Mouse (Mus musculus): Measurements from ENCODE around the gene Lipo3.
"Not testable (repeated sequence)": the region's sequence is repeated elsewhere in the genome, so short reads cannot be mapped to it uniquely, and the experiment has no call there.

Gene Lipo3

DNA sequence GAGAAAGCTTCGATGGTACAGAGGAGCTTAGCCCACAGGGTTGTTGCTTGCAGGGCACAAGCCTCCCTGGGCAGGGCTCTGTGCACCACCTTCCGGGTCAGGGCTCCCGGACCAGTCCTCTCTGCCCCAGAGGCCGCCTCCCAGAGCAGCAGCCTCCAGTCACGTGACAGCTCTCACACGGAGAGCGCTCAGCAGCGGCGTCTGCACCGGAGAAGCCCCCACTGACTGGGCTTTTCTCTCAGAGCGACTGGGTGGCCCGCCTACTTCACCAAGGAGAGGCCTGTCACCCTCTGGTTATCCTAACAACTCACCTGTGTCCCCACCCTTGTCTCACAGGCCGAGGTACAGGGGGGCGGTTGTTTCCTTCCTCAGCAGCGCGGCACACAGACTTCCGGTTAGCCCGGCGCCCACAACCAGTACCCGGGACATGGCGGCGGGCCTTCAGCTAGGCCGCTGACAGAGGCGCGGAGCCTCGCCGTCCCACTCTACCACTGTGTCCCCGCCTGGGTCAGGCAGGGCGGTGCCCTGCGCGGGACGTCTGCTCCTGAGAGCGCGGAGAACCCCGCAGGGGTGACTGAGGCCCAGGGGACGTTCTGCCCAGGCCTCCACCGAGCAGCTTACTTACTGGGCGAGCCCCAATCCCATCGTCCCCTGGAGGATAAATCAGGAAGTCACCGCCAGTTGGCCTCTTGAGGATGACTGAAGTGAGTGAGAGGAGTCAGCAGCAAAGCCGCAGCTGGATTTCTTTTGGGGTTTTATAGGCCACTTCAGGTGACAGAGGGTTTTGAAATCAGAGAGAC is at the start of gene Lipo3:
Gene Lipo3 (minus strand): TSS at position 665 of the 800 bp plus-strand sequence.
- CTCF ChIA-PET, result not testable (repeated sequence)

DNA sequence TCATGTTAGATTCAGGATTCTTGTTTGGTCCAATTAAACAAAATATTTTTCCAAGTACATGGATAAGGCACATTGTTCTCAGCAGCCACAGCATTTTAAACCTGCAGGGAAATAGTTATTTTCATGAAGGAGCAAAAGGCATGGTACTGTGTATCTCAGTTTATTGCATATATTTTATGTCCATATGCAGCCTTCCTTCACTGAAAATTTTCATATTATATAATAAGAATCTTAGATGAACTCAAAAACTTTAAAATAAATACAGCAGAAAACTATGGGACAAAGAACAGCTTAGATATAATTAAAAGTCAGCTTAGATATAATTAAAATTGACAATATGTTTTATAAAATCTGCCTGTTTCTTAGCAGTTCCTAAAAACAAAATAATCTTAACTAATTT is 25.6 kb upstream of the Lipo3 start, which contains the start of gene Lipo1:
Gene Lipo1 (minus strand): TSS at position 101 of the 400 bp plus-strand sequence.
- CTCF ChIA-PET, result not testable (repeated sequence)

DNA sequence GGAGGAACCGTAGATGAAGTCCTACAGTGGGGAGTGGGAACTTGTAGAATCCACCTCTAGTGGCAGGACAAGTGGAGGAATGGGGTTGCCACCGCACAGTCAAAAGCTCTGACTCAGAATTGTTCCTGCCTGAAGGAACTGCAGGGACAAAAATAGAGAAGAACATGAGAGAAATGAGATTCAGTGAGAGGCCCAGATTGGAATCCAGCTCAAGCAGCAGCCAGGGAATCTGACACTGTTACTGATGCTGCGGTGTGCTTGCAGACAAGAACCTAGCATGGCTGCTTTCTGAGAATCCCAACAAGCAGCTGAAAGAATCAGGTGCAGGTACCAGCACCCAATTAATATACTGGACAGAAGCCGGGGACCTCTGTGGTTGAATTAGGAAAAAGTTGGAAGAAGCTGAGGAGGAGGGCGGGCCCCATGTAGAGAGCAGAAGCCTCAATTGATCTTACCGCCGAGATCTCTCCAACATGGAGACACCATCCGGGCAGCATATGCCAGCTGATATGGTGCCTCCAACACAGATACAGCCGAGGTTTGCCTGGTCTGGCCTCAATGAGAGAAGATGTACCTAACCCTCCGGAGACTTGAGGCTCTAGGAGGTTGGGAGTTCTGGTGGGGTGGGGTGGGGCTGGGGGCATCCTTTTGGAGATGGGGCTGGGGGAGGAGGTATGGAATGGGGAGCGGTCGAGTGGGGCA is 25.0 kb upstream of the Lipo3 start:
- CTCF ChIA-PET, result no interaction called here

DNA sequence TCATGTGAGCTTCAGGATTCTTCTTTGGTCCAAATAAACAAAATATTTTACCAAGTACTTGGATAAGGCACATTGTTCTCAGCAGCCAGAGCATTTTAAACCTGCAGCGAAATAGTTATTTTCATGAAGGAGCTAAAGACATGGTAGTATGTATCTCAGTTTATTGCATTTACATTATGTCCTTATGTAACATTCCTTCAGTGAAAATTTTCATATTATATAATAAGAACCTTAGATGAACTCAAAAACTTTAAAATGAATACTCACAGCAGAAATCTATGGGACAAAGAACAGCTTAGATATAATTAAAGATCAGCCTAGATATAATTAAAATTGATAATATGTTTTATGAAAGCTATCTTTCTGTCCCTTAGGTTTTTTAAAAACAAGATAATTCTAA is 10.5 kb downstream of the Lipo3 start, which contains the start of gene Lipo2:
Gene Lipo2 (minus strand): TSS at position 101 of the 400 bp plus-strand sequence.
- CTCF ChIA-PET, result not testable (repeated sequence)

DNA sequence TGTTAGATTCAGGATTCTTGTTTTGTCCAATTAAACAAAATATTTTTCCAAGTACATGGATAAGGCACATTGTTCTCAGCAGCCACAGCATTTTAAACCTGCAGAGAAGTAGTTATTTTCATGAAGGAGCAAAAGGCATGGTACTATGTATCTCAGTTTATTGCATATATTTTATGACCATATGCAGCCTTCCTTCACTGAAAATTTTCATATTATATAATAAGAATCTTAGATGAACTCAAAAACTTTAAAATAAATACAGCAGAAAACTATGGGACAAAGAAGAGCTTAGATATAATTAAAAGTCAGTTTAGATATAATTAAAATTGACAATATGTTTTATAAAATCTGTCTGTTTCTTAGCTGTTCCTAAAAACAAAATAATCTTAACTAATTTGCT is 136.6 kb downstream of the Lipo3 start, which contains the start of gene Gm8978:
Gene Gm8978 (minus strand): TSS at position 101 of the 400 bp plus-strand sequence.
- CTCF ChIA-PET, result not testable (repeated sequence)

DNA sequence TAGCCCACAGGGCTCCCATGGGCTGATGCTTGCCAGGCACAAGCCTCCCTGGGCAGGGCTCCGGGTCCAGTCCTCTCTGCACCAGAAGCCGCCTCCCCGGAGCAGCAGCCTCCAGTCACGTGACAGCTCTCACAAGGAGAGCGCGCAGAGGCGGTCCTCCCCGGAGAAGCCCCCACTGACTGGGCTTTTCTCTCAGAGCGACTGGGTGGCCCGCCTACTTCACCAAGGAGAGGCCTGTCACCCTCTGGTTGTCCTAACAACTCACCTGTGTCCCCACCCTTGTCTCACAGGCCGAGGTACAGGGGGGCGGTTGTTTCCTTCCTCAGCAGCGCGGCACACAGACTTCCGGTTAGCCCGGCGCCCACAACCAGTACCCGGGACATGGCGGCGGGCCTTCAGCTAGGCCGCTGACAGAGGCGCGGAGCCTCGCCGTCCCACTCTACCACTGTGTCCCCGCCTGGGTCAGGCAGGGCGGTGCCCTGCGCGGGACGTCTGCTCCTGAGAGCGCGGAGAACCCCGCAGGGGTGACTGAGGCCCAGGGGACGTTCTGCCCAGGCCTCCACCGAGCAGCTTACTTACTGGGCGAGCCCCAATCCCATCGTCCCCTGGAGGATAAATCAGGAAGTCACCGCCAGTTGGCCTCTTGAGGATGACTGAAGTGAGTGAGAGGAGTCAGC is 172.0 kb downstream of the Lipo3 start:
- CTCF ChIA-PET, result not testable (repeated sequence)

DNA sequence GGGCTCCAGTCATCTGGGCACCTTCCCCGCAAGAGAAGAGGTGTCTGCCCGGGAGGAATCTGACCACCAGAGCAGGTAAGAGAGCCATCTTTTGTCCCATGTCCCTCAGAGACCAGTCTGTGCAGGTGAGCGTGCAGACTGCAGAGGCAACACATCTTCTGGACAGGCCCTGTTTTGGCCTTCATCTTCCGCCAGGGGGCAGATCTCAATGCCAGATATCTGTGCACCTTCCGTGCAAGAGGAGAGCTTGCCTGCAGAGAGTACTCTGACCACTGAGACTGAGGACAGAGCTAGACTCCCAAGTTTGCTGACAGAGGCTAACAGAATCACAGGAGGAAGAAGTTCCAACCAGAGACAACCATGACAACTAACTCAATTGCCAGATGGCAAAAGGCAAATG is 193.2 kb downstream of the Lipo3 start:
- CTCF ChIA-PET, result not testable (repeated sequence)

DNA sequence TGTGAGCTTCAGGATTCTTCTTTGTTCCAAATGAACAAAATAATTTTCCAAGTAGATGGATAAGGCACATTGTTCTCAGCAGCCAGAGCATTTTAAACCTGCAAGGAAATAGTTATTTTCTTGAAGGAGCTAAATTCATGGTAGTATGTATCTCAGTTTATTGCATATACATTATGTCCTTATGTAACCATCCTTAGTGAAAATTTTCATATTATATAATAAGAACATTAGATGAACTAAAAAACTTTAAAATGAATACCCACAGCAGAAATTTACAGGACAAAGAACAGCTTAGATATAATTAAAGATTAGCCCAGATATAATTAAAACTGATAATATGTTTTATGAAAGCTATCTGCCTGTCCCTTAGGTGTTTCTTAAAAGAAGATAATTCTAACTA is 244.1 kb downstream of the Lipo3 start, which contains the start of gene Lipo4:
Gene Lipo4 (minus strand): TSS at position 101 of the 400 bp plus-strand sequence.
- CTCF ChIA-PET, result no interaction called here
